10 mouse cellular contexts compared by ENCODE assay signal in the genomic region with DNA sequence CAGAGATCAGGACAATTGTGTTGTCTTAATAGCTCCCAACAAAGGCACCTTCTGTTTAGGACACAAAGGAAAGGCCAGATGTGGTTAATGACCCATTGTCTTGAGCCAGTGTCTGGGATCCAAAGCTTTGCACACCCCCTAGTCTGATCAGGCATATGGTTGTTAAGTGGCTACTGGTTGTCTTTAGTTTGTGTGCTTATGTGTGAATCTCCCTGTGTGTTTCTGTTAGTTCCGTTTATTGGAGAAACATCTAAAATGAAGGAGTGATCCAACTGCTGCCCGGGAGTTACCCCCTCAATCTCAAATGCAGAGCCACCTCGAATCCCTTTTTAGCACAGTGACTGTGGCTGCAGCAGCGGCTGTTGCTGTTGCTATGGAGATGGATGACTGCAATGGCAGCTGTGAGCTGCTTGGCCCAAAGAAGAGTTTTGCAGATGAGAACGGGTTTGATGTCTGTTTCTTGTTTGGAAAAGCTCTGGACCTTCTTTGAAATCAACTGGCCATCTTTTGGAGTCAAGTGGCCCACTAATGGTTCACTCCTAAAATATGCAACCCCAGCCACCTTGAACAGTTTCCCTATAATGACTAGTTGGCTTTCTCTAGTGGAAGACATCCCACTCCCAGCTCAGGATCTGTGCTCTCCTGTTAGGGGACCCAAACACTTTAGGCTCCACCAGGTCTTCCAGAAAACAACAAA. TPM values are rescaled to one million over a fixed set of nuclear protein-coding genes. Genes with fewer than 3 reads are reported as not detected.
DNase-seq lines count a peak whose midpoint lies in the region; ATAC-seq and TF ChIP-seq lines count a peak whose summit lies in the region.
"Had no signal": no experiment of that assay in that cellular context is flagged by ENCODE, and none has a peak within 500 bp of the region (broad histone marks: within the 10 kb centered on the region; RNA-seq: fewer than 3 reads in every experiment).

No protein-coding gene starts in this region.

- H3K79me2 ChIP-seq in myocyte (ENCODE audit: control insufficient read depth, insufficient read depth), result no peaks in the 10 kb centered on the region

- no peak overlapping the region; the same call in 1 of the 2 replicates for H3K4me2 ChIP-seq in hindbrain, embryonic 11.5 days (replicated peaks; ENCODE audit: low read depth, low read length)
- H3K4me2 ChIP-seq in myocyte (ENCODE audit: low read depth), result peak overlapping the region; percentile 55
- H3K4me2 ChIP-seq in kidney, embryonic 14.5 days (replicated peaks; ENCODE audit: low read depth, low read length), result no peak overlapping the region
- no peak overlapping the region for H3K4me2 ChIP-seq in stomach, postnatal 0 days (replicated peaks; ENCODE audit: low read depth)
- H3K4me2 ChIP-seq: embryonic facial prominence, embryonic 12.5 days had no signal

- 0 out of 2 replicates have a peak overlapping the region, but pooled peaks have one; percentile 19 for H3K9ac ChIP-seq in hindbrain, embryonic 11.5 days (ENCODE audit: low read depth, low read length)
- H3K9ac ChIP-seq in kidney, embryonic 14.5 days (ENCODE audit: low read depth, low read length), result no peak overlapping the region
- H3K9ac ChIP-seq in stomach, postnatal 0 days (ENCODE audit: low read length), result no peak overlapping the region
- H3K9ac ChIP-seq: embryonic facial prominence, embryonic 12.5 days had no signal

- peak; percentile 65 for DNase-seq in ES-CJ7 (ENCODE audit: low read depth, low spot score)
- DNase-seq in hindbrain, embryonic 11.5 days (ENCODE audit: low spot score), result peak; percentile 62
- DNase-seq in cerebellum, postnatal 25 days, result no peak
- DNase-seq in stomach, postnatal 0 days (ENCODE audit: low spot score), result no peak
- DNase-seq in lung, adult 2 months, result no peak

- peaks cover 5% of the 10 kb centered on the region for H3K4me1 ChIP-seq in cortical plate, adult 2 months (ENCODE audit: control insufficient read depth, insufficient read depth, low read length)
- no peaks in the 10 kb centered on the region for H3K4me1 ChIP-seq in hindbrain, embryonic 11.5 days (replicated peaks; ENCODE audit: control insufficient read depth, insufficient read depth, low read length)
- H3K4me1 ChIP-seq in kidney, embryonic 14.5 days (ENCODE audit: control insufficient read depth, insufficient read depth, low read length), result no peaks in the 10 kb centered on the region
- H3K4me1 ChIP-seq in stomach, postnatal 0 days (replicated peaks; ENCODE audit: control insufficient read depth, insufficient read depth), result no peaks in the 10 kb centered on the region
- H3K4me1 ChIP-seq in lung, adult 2 months (ENCODE audit: control insufficient read depth, insufficient read depth, low read length), result no peaks in the 10 kb centered on the region
- H3K4me1 ChIP-seq: embryonic facial prominence, embryonic 12.5 days had no signal

- H3ac ChIP-seq in myocyte (ENCODE audit: control insufficient read depth, insufficient read length), result no peak overlapping the region

- H3K9me3 ChIP-seq in hindbrain, embryonic 11.5 days (ENCODE audit: control insufficient read depth, low read length), result no peaks in the 10 kb centered on the region
- peaks cover under 1% of the 10 kb centered on the region for H3K9me3 ChIP-seq in kidney, embryonic 14.5 days (ENCODE audit: control insufficient read depth, low read length)
- H3K9me3 ChIP-seq in stomach, postnatal 0 days (ENCODE audit: control insufficient read depth, low read length), result no peaks in the 10 kb centered on the region
- H3K9me3 ChIP-seq: embryonic facial prominence, embryonic 12.5 days had no signal

- peak; percentile 75 for ATAC-seq in hindbrain, embryonic 11.5 days (ENCODE audit: low FRiP score)
- no peak for ATAC-seq in kidney, embryonic 14.5 days (ENCODE audit: low FRiP score, low TSS enrichment)
- no peak for ATAC-seq in stomach, postnatal 0 days (ENCODE audit: low FRiP score, low TSS enrichment)

- 0 out of 2 replicates have a peak overlapping the region, but pooled peaks have one; percentile 21 for H3K27ac ChIP-seq in cortical plate, adult 2 months (ENCODE audit: insufficient read depth, low read length)
- peak overlapping the region; percentile 68 for H3K27ac ChIP-seq in hindbrain, embryonic 11.5 days (ENCODE audit: low read depth, low read length)
- H3K27ac ChIP-seq in kidney, embryonic 14.5 days (ENCODE audit: low read depth, low read length), result no peak overlapping the region
- no peak overlapping the region for H3K27ac ChIP-seq in stomach, postnatal 0 days (replicated peaks)
- H3K27ac ChIP-seq: embryonic facial prominence, embryonic 12.5 days had no signal

- TF ChIP-seq CTCF in cortical plate, adult 2 months (IDR thresholded peaks at IDR 0.05; ENCODE audit: extremely low read depth, insufficient read depth, low read length), result no peak
- TF ChIP-seq CTCF in stomach, postnatal 0 days (IDR thresholded peaks at IDR 0.05; ENCODE audit: low read depth), result no peak
- no peak for TF ChIP-seq CTCF in lung, adult 2 months (IDR thresholded peaks at IDR 0.05; ENCODE audit: insufficient read depth, low read length)

- no peak overlapping the region for H3K4me3 ChIP-seq in cortical plate, adult 2 months (ENCODE audit: insufficient read depth, low read length)
- H3K4me3 ChIP-seq in hindbrain, embryonic 11.5 days (ENCODE audit: low read depth, low read length), result no peak overlapping the region
- no peak overlapping the region for H3K4me3 ChIP-seq in myocyte
- no peak overlapping the region for H3K4me3 ChIP-seq in kidney, embryonic 14.5 days (ENCODE audit: low read length)
- H3K4me3 ChIP-seq in stomach, postnatal 0 days (ENCODE audit: low read depth, low read length), result no peak overlapping the region
- no peak overlapping the region for H3K4me3 ChIP-seq in lung, adult 2 months (replicated peaks; ENCODE audit: extremely low read depth, low read depth, low read length)
- H3K4me3 ChIP-seq: embryonic facial prominence, embryonic 12.5 days had no signal

- H3K27me3 ChIP-seq in hindbrain, embryonic 11.5 days (ENCODE audit: control insufficient read depth, insufficient read depth, low read length), result no peaks in the 10 kb centered on the region
- H3K27me3 ChIP-seq in myocyte (ENCODE audit: control insufficient read depth, insufficient read depth, insufficient read length), result no peaks in the 10 kb centered on the region
- H3K27me3 ChIP-seq in kidney, embryonic 14.5 days (ENCODE audit: control insufficient read depth, insufficient read depth, low read length), result no peaks in the 10 kb centered on the region
- no peaks in the 10 kb centered on the region for H3K27me3 ChIP-seq in stomach, postnatal 0 days (ENCODE audit: control insufficient read depth, insufficient read depth, low read length)
- H3K27me3 ChIP-seq: CH12.LX; embryonic facial prominence, embryonic 12.5 days had no signal

- no peak for TF ChIP-seq EP300 in stomach, postnatal 0 days (optimal IDR thresholded peaks at IDR 0.05)

- peaks cover 1% of the 10 kb centered on the region; the same call in 1 of the 2 replicates for H3K36me3 ChIP-seq in hindbrain, embryonic 11.5 days (ENCODE audit: control insufficient read depth, insufficient read depth, low read length)
- no peaks in the 10 kb centered on the region for H3K36me3 ChIP-seq in myocyte (ENCODE audit: control insufficient read depth, insufficient read depth)
- H3K36me3 ChIP-seq in kidney, embryonic 14.5 days (ENCODE audit: control insufficient read depth, insufficient read depth, low read length), result peaks cover under 1% of the 10 kb centered on the region; the same call in 1 of the 2 replicates
- H3K36me3 ChIP-seq in stomach, postnatal 0 days (ENCODE audit: control insufficient read depth, insufficient read depth, low read length), result no peaks in the 10 kb centered on the region

- WGBS in hindbrain, embryonic 11.5 days, result 15% methylated on average over 5 of the region's 5 CpGs
- 46% methylated on average over 5 of the region's 5 CpGs for WGBS in kidney, embryonic 14.5 days
- 41% methylated on average over 5 of the region's 5 CpGs for WGBS in stomach, postnatal 0 days
- 44% methylated on average over 5 of the region's 5 CpGs for WGBS in lung, adult 2 months

- TF ChIP-seq POLR2A in cortical plate, adult 2 months (IDR thresholded peaks at IDR 0.05; ENCODE audit: extremely low read depth, insufficient read depth, low read length), result no peak
- no peak for TF ChIP-seq POLR2A in myocyte (IDR thresholded peaks at IDR 0.05; ENCODE audit: insufficient read length, low read depth)
- TF ChIP-seq POLR2A in lung, adult 2 months (IDR thresholded peaks at IDR 0.05; ENCODE audit: borderline replicate concordance, extremely low read depth, low read depth, low read length), result no peak

TF ChIP-seq in myocyte, 11 proteins besides CTCF, POLR2A, EP300 and RAD21 (continues in another document):
- TF ChIP-seq SRF (IDR thresholded peaks at IDR 0.05; ENCODE audit: control insufficient read depth, insufficient read length, low read depth) (no peak), POLR2AphosphoS2 (IDR thresholded peaks at IDR 0.05; ENCODE audit: insufficient read length, low read depth) (no peak), MYOD1 (IDR thresholded peaks at IDR 0.05; ENCODE audit: control insufficient read depth in 1 of 3, insufficient read length in 2 of 3, low read depth in 2 of 3) (peak; percentile 43 to 83 (median 56)), TCF3 (IDR thresholded peaks at IDR 0.05; ENCODE audit: insufficient read length, low read depth) (no peak), REST (IDR thresholded peaks at IDR 0.05; ENCODE audit: insufficient read depth, insufficient read length) (no peak), CEBPB (IDR thresholded peaks at IDR 0.05; ENCODE audit: insufficient read depth, poor library complexity, severe bottlenecking) (no peak), USF1 (IDR thresholded peaks at IDR 0.05; ENCODE audit: low read depth) (no peak), TCF12 (IDR thresholded peaks at IDR 0.05; ENCODE audit: insufficient read depth, poor library complexity, severe bottlenecking) (no peak), MYOG (IDR thresholded peaks at IDR 0.05; ENCODE audit: control insufficient read depth in 1 of 3, insufficient read depth in 1 of 3, insufficient read length in 2 of 3, low read depth in 2 of 3) (peak in 2 of 3 experiments; percentile 75 to 87)

RNA-seq across cellular contexts. Expression of a gene that starts 25.3 kb away (rescaled TPM):
- polyA plus RNA-seq in cortical plate, adult 2 months (2012; rRNA removed), result 15.9 and 17.3 TPM in 2 replicates
- polyA plus RNA-seq in hindbrain, embryonic 11.5 days (2014; fragmentation: Nextera tagmentation; extraction: Ambion mirVana), result 90.6 and 93.9 TPM in 2 replicates
- 2.0 TPM for polyA plus RNA-seq in myocyte (2012; fragmentation: generic; extraction: Trizol)
- 26.7 and 41.5 TPM in 2 replicates for polyA plus RNA-seq in kidney, embryonic 14.5 days (2014; fragmentation: Nextera tagmentation; extraction: Ambion mirVana)
- 8.4 and 9.3 TPM in 2 replicates for polyA plus RNA-seq in stomach, postnatal 0 days (2015; fragmentation: Nextera tagmentation; extraction: Ambion mirVana)
- polyA plus RNA-seq in lung, adult 2 months (2012; rRNA removed), result 1.2 and 1.9 TPM in 2 replicates

RNA-seq across cellular contexts. Expression of a gene that starts 50.5 kb away (rescaled TPM):
- polyA plus RNA-seq in cortical plate, adult 2 months (2012; rRNA removed), result 3.9 and 4.0 TPM in 2 replicates
- 2.4 and 2.6 TPM in 2 replicates for polyA plus RNA-seq in hindbrain, embryonic 11.5 days (2014; fragmentation: Nextera tagmentation; extraction: Ambion mirVana)
- polyA plus RNA-seq in myocyte (2012; fragmentation: generic; extraction: Trizol), result 0.80 TPM
- 2.0 and 2.5 TPM in 2 replicates for polyA plus RNA-seq in kidney, embryonic 14.5 days (2014; fragmentation: Nextera tagmentation; extraction: Ambion mirVana)
- polyA plus RNA-seq in stomach, postnatal 0 days (2015; fragmentation: Nextera tagmentation; extraction: Ambion mirVana), result 1.3 and 1.6 TPM in 2 replicates
- 0.55 and 1.1 TPM in 2 replicates for polyA plus RNA-seq in lung, adult 2 months (2012; rRNA removed)

Comparison
In these comparisons a context has a peak if more than half of its experiments do, and no peak if none do; other contexts are left out.
1. DNase-seq: peak in ES-CJ7 (single experiment) and hindbrain, embryonic 11.5 days (single experiment); none in cerebellum, postnatal 25 days (0 of 2), stomach, postnatal 0 days (single experiment) and lung, adult 2 months (single experiment).
2. H3K27ac ChIP-seq: peak in cortical plate, adult 2 months (single experiment) and hindbrain, embryonic 11.5 days (single experiment); none in kidney, embryonic 14.5 days (single experiment) and stomach, postnatal 0 days (single experiment).